Mouse (Mus musculus) liver, embryonic 11.5 days (tissue): ENCODE measurements around the gene Krtap8-1. TPM values are rescaled to one million over a fixed set of nuclear protein-coding genes. Genes with fewer than 3 reads are reported as not detected.

ENCODE experiments used
- ATAC-seq: fragments of 200-750 bp; cut with Nextera tagmentation; replicated peaks from 2 replicates; pipeline ENCODE4 v1.8.0; 2017; ENCODE audit warnings: moderate number of reproducible peaks, mild to moderate bottlenecking, moderate TSS enrichment, moderate library complexity; ENCODE audit not compliant: low FRiP score
- DNase-seq: peaks from one replicate; pipeline ENCODE4 v3.0.0-alpha.2; 2017; ENCODE audit warnings: low spot score
- H3K27ac ChIP-seq: fragments of 300-500 bp; sonication (generic); 2 replicates; pipeline ENCODE4 v1.5.1; 2014; ENCODE audit warnings: mild to moderate bottlenecking, low read depth, low read length, control low read depth
- H3K27me3 ChIP-seq: fragments of 300-500 bp; sonication (generic); replicated peaks from 2 replicates; pipeline ENCODE4 v1.6.1; 2014; ENCODE audit warnings: low read length, mixed read lengths; ENCODE audit not compliant: control insufficient read depth, insufficient read depth
- H3K36me3 ChIP-seq: fragments of 300-500 bp; sonication (generic); 2 replicates; pipeline ENCODE4 v1.6.1; 2014; ENCODE audit warnings: mild to moderate bottlenecking, low read length, moderate library complexity, mixed read lengths; ENCODE audit not compliant: control insufficient read depth, insufficient read depth
- H3K4me1 ChIP-seq: fragments of 300-500 bp; sonication (generic); replicated peaks from 2 replicates; pipeline ENCODE4 v1.6.1; 2014; ENCODE audit warnings: low read length, mixed read lengths; ENCODE audit not compliant: control insufficient read depth, insufficient read depth
- H3K4me2 ChIP-seq: fragments of 300-500 bp; sonication (generic); 2 replicates; pipeline ENCODE4 v1.6.1; 2014; ENCODE audit warnings: mild to moderate bottlenecking, control low read depth, moderate library complexity
- H3K4me3 ChIP-seq: fragments of 300-500 bp; sonication (generic); 2 replicates; pipeline ENCODE4 v1.5.1; 2014; ENCODE audit warnings: low read depth, low read length, control low read depth
- H3K9ac ChIP-seq: fragments of 300-500 bp; sonication (generic); 2 replicates; pipeline ENCODE4 v1.6.1; 2014; ENCODE audit warnings: low read depth, low read length, control low read depth
- H3K9me3 ChIP-seq: fragments of 300-500 bp; sonication (generic); 2 replicates; pipeline ENCODE4 v1.6.1; 2016; ENCODE audit warnings: low read length, inconsistent platforms, mixed read lengths; ENCODE audit not compliant: control insufficient read depth
- whole genome bisulfite sequencing: fragments of 180-500 bp; shearing (Covaris S2); extraction: QIAGEN DNeasy Blood & Tissue Kit; methylation state at CpG from one replicate; pipeline ENCODE4 v1.1.7; 2014; 5-methylcytosine and 5-hydroxymethylcytosine counted together
- polyA plus RNA-seq: library from polyadenylated mRNA; unstranded; fragments of >200 nt; fragmentation: Nextera tagmentation; extraction: Ambion mirVana; gene quantifications from 2 replicates; pipeline ENCODE4 v1.2.1, GENCODE M21; 2014

Krtap8-1 gene
- not detected in 2 replicates for polyA plus RNA-seq

DNA sequence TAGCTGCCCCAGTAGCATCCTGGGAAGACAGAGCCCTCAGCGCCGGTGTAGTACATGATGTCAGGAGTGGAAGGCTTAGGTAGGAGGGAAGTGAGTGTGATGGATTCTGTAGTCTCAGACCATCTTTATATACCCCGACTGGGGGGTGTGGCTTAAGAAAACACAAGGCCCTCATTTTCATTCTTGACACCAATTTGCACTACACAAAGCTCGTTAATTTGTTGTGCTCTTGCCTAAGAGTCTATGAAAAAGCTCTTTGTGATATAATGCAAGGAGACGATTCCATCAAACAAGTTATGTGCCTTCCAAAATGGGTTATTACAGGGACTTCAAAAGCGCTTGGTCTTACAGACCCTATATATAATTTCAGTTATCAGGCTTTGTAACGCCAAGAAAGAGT is at the start of gene Krtap8-1:
TSS of gene Krtap8-1 (minus strand) at position 101 of the 400 bp plus-strand sequence.
- no peak within 1 kb of the TSS for H3K9ac ChIP-seq
- no peak within 1 kb of the TSS for H3K27ac ChIP-seq
- H3K27me3 ChIP-seq: no peaks in the 10 kb centered on the region
- no peaks in the 10 kb centered on the region for H3K9me3 ChIP-seq
- DNase-seq (no peak), ATAC-seq (no peak)
- H3K36me3 ChIP-seq: no peaks in the 10 kb centered on the region
- no peak within 1 kb of the TSS for H3K4me3 ChIP-seq
- 83% methylated on average over 7 of the region's 7 CpGs for WGBS
- H3K4me1 ChIP-seq: no peaks in the 10 kb centered on the region
- no peak within 1 kb of the TSS for H3K4me2 ChIP-seq

GRCm38 (mm10) chr16:89537349-89537748 is 49.6 kb upstream of the Krtap8-1 start:
- no peaks in the 10 kb centered on the region for H3K36me3 ChIP-seq
- no peaks in the 10 kb centered on the region for H3K4me1 ChIP-seq
- no peak for DNase-seq
- no peak overlapping the region for H3K4me3 ChIP-seq
- H3K9ac ChIP-seq: no peak overlapping the region
- ATAC-seq: no peak
- H3K4me2 ChIP-seq: no peak overlapping the region
- H3K27ac ChIP-seq: no peak overlapping the region
- 91% methylated on average over 6 of the region's 6 CpGs for WGBS
- H3K27me3 ChIP-seq: no peaks in the 10 kb centered on the region
- no peaks in the 10 kb centered on the region for H3K9me3 ChIP-seq

- no peak overlapping the region for H3K27ac ChIP-seq
- no peaks in the 10 kb centered on the region for H3K4me1 ChIP-seq
- DNase-seq: no peak
- no peaks in the 10 kb centered on the region for H3K36me3 ChIP-seq
- no peak overlapping the region for H3K4me2 ChIP-seq
- ATAC-seq: no peak
- H3K9me3 ChIP-seq: no peaks in the 10 kb centered on the region
- no peak overlapping the region for H3K9ac ChIP-seq
- no peaks in the 10 kb centered on the region for H3K27me3 ChIP-seq
- WGBS: 58% methylated on average over 7 of the region's 7 CpGs
- no peak overlapping the region for H3K4me3 ChIP-seq
Observed at GRCm38 (mm10) chr16:89530547-89530946, 42.8 kb upstream of the Krtap8-1 start.

DNA sequence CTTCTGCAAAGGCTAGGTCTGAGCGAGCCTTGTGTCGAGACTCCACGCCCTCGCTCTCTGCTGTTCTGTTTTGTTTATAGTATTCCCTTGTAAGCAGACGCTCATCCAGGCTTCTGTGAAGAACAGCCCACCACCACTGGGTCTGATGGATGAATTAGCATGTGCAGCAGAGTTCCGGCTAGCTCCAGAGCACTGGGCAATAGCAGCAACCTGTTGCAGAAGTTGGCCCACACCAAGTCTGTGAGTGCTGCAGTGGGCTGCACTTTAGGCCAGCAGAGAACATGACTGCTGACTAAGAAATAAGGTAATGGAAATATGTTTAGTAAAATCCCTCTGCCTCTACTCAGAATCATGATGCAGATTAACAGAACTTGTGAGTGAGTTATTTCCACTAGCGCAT is 42.1 kb upstream of the Krtap8-1 start:
- no peaks in the 10 kb centered on the region for H3K36me3 ChIP-seq
- 64% methylated on average over 7 of the region's 7 CpGs for WGBS
- no peak overlapping the region for H3K4me2 ChIP-seq
- no peak overlapping the region for H3K9ac ChIP-seq
- H3K27me3 ChIP-seq: no peaks in the 10 kb centered on the region
- no peak overlapping the region for H3K27ac ChIP-seq
- no peaks in the 10 kb centered on the region for H3K4me1 ChIP-seq
- H3K9me3 ChIP-seq: no peaks in the 10 kb centered on the region
- DNase-seq: no peak
- ATAC-seq: no peak
- no peak overlapping the region for H3K4me3 ChIP-seq

DNA sequence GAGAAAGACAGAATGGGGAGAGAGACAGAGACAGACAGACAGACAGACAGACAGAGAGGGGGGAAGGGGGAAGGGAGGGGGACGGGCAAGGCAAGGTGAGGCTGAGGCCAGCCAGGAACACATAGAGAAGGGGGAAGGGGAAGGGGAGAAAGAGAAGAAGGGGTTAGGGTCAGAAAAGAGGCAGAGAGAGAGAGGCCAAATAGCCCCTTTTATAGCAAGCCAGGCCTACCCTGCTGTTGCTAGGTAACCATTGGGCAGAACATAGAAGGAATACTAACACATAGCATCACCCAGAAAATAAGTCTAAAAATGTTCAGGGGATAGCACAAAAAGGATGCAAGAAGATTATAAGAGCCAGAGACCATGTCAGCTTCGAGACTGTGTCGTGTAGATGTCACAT is 40.6 kb upstream of the Krtap8-1 start:
- Histone ChIP-seq H3K4me1 (no peaks in the 10 kb centered on the region), H3K9me3 (no peaks in the 10 kb centered on the region), H3K27me3 (no peaks in the 10 kb centered on the region), H3K27ac (no peak overlapping the region), H3K9ac (no peak overlapping the region), H3K36me3 (no peaks in the 10 kb centered on the region), H3K4me3 (no peak overlapping the region), H3K4me2 (no peak overlapping the region)
- DNase-seq: no peak
- WGBS: 83% methylated on average over 3 of the region's 3 CpGs
- no peak for ATAC-seq

GRCm38 (mm10) chr16:89520996-89521395 is 33.2 kb upstream of the Krtap8-1 start:
- DNase-seq (no peak), ATAC-seq (no peak)
- Histone ChIP-seq H3K27me3 (no peaks in the 10 kb centered on the region), H3K9me3 (no peaks in the 10 kb centered on the region), H3K36me3 (no peaks in the 10 kb centered on the region), H3K27ac (no peak overlapping the region), H3K9ac (no peak overlapping the region), H3K4me2 (no peak overlapping the region), H3K4me1 (no peaks in the 10 kb centered on the region), H3K4me3 (no peak overlapping the region)
- 88% methylated on average over 4 of the region's 4 CpGs for WGBS

DNA sequence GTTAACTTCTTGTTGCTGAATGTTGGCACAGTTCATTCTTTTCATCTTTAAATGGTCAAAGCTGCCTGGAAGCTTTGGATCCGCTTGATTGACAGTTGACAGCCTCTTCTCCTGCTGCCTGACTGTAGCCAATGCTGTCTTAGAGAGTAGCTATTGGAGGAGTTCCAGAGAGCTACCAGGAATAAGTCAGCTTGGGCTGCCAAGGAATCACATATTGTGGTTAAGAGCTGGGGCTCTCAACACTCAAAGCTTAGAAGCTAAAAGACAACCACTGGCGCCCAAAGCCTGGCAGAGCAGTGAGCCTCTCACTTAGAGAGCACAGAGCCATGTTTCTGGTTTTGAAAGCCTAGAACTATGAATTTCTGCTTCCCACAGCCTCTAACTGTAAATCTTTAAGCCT is 32.8 kb upstream of the Krtap8-1 start:
- WGBS: 83% methylated on average over 2 of the region's 2 CpGs
- H3K4me3 ChIP-seq: no peak overlapping the region
- H3K9ac ChIP-seq: no peak overlapping the region
- no peak overlapping the region for H3K27ac ChIP-seq
- DNase-seq: no peak
- ATAC-seq: no peak
- H3K4me2 ChIP-seq: no peak overlapping the region
- H3K27me3 ChIP-seq: no peaks in the 10 kb centered on the region
- H3K4me1 ChIP-seq: no peaks in the 10 kb centered on the region
- H3K36me3 ChIP-seq: no peaks in the 10 kb centered on the region
- H3K9me3 ChIP-seq: no peaks in the 10 kb centered on the region

DNA sequence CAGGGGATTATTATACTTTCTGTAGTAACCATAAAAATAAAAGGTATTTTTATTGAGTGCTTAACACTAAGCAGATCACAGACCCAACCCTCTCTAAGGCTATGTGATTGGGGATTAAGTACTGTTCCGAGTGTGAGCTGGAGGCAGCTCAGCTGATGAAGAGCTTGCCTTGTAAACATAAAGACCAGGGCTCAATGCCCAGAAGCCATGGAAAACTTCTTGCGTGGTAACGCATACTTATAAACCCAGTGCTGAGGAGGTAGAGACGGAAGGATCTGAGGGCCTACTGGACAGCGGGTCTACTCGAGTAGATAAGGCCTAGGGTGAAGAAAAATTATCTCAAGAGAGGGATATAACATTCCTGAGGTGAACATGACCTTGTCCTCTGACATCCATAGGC is 32.3 kb upstream of the Krtap8-1 start:
- WGBS: 85% methylated on average over 6 of the region's 6 CpGs
- Histone ChIP-seq H3K9ac (no peak overlapping the region), H3K4me1 (no peaks in the 10 kb centered on the region), H3K4me3 (no peak overlapping the region), H3K4me2 (no peak overlapping the region), H3K27me3 (no peaks in the 10 kb centered on the region), H3K36me3 (no peaks in the 10 kb centered on the region), H3K27ac (no peak overlapping the region), H3K9me3 (no peaks in the 10 kb centered on the region)
- no peak for DNase-seq
- ATAC-seq: no peak

DNA sequence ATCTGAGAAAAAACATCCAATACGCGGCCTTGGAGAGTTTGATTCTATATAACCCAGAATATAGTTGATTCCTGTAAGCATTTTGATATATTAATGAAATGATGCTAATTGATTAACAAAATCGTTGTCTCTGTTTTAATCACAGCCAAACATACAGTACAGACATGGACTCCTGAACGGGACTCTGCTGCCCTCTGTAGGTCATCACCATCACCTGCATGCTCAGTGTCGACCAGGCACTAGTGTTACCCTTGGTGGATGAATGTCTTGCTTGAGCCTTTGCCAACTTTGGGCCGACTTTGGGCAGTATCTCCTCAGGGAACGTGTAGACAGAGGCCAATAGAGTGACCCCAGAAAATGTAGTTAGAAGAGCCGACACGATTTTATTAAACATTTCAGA is 29.9 kb upstream of the Krtap8-1 start:
- ATAC-seq (no peak), DNase-seq (no peak)
- Histone ChIP-seq H3K36me3 (no peaks in the 10 kb centered on the region), H3K4me2 (no peak overlapping the region), H3K9me3 (no peaks in the 10 kb centered on the region), H3K27ac (no peak overlapping the region), H3K4me3 (no peak overlapping the region), H3K9ac (no peak overlapping the region), H3K4me1 (no peaks in the 10 kb centered on the region), H3K27me3 (no peaks in the 10 kb centered on the region)
- WGBS: 55% methylated on average over 9 of the region's 9 CpGs
